ENCODE assay signal across 26 mouse cellular contexts in the genomic region with DNA sequence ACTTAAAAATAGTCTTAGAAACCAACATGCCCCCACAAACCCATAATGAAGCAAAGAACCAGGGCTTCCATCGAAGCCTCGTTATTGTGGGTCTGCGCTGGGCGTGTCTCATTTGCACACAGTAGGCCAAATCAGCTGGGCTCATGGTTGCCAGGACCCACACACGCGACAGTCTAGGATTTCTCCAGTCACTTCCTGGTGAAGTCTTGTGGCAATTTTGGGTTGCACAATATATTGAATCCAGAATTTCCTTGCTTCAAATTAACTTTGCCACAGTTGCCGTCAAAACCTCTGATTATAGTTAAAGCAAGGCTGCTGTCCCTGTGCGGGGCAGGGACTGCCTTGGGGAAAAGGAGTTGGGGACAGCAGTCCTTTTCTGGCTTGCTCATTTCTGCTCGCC. TPM values are rescaled to one million over a fixed set of nuclear protein-coding genes. Genes with fewer than 3 reads are reported as not detected.
A peak's percentile ranks its signal among the peaks of the same experiment; 100 is the strongest.
DNase-seq lines count a peak whose midpoint lies in the region; ATAC-seq and TF ChIP-seq lines count a peak whose summit lies in the region.
"Had no signal": no experiment of that assay in that cellular context is flagged by ENCODE, and none has a peak within 500 bp of the region (broad histone marks: within the 10 kb centered on the region; RNA-seq: fewer than 3 reads in every experiment).

No protein-coding gene starts in this region.

- peaks cover 40% of the 10 kb centered on the region for H3K4me1 ChIP-seq in limb, embryonic 12.5 days (replicated peaks)
- peaks cover 30% of the 10 kb centered on the region for H3K4me1 ChIP-seq in limb, embryonic 10.5 days
- peaks cover 10% of the 10 kb centered on the region for H3K4me1 ChIP-seq in ES-Bruce4 (ENCODE audit: control insufficient read depth, insufficient read depth, low read length)
- H3K4me1 ChIP-seq in limb, embryonic 13.5 days = peaks cover 38% of the 10 kb centered on the region
- 0 out of 2 replicates have a peak, but pooled peaks cover 6% of the 10 kb centered on the region for H3K4me1 ChIP-seq in hindbrain, embryonic 14.5 days (replicated peaks; ENCODE audit: control insufficient read depth, insufficient read depth, low read length)

- no peak overlapping the region for H3K9ac ChIP-seq in limb, embryonic 12.5 days (replicated peaks)
- H3K9ac ChIP-seq in ES-Bruce4 (ENCODE audit: low read depth, poor library complexity, severe bottlenecking) = no peak overlapping the region
- H3K9ac ChIP-seq in limb, embryonic 13.5 days = no peak overlapping the region
- H3K9ac ChIP-seq in hindbrain, embryonic 14.5 days = no peak overlapping the region
- H3K9ac ChIP-seq: heart, embryonic 13.5 days; hindbrain, embryonic 15.5 days; intestine, embryonic 15.5 days had no signal

- no peaks in the 10 kb centered on the region for H3K27me3 ChIP-seq in limb, embryonic 12.5 days
- no peaks in the 10 kb centered on the region for H3K27me3 ChIP-seq in limb, embryonic 10.5 days (ENCODE audit: low read depth, poor library complexity, severe bottlenecking)
- H3K27me3 ChIP-seq in ES-Bruce4 (ENCODE audit: control insufficient read depth, insufficient read depth, low read length, poor library complexity, severe bottlenecking) = no peaks in the 10 kb centered on the region
- no peaks in the 10 kb centered on the region for H3K27me3 ChIP-seq in limb, embryonic 13.5 days
- no peaks in the 10 kb centered on the region for H3K27me3 ChIP-seq in hindbrain, embryonic 14.5 days (ENCODE audit: control insufficient read depth, insufficient read depth, low read length)
- H3K27me3 ChIP-seq: CH12.LX; heart, embryonic 13.5 days; hindbrain, embryonic 15.5 days; intestine, embryonic 15.5 days; Patski had no signal

- no peaks in the 10 kb centered on the region for H3K36me3 ChIP-seq in limb, embryonic 12.5 days
- no peaks in the 10 kb centered on the region for H3K36me3 ChIP-seq in limb, embryonic 10.5 days
- H3K36me3 ChIP-seq in ES-Bruce4 (ENCODE audit: control insufficient read depth, insufficient read depth, low read length, poor library complexity, severe bottlenecking) = peaks cover 12% of the 10 kb centered on the region
- H3K36me3 ChIP-seq in limb, embryonic 13.5 days = peaks cover 14% of the 10 kb centered on the region
- no peaks in the 10 kb centered on the region for H3K36me3 ChIP-seq in hindbrain, embryonic 14.5 days (replicated peaks; ENCODE audit: control insufficient read depth, insufficient read depth)
- H3K36me3 ChIP-seq: hindbrain, embryonic 15.5 days; intestine, embryonic 15.5 days had no signal

- no peak for DNase-seq in limb, embryonic 10.5 days (ENCODE audit: low spot score)
- DNase-seq in adipocyte (ENCODE audit: low spot score) = peak; percentile 90
- no peak for DNase-seq in ovary, postnatal 10 days (ENCODE audit: low spot score)
- DNase-seq in kidney, postnatal 14 days = no peak
- no peak for DNase-seq in hindbrain, embryonic 14.5 days (ENCODE audit: low spot score)
- DNase-seq: adrenal gland, postnatal 10 days; adrenal gland, postnatal 36 days; B cell, adult 2 months; cerebellum, adult 2 months; cerebellum, adult 9-11 months; cerebellum, postnatal 25 days; gastrocnemius, postnatal 25 days; heart, adult 2 months; heart, postnatal 14 days; heart, postnatal 4 days; kidney, adult 11 months had no signal

- 75% methylated on average over 9 of the region's 9 CpGs for WGBS in limb, embryonic 12.5 days
- WGBS in limb, embryonic 10.5 days = 86% methylated on average over 9 of the region's 9 CpGs
- 71% methylated on average over 9 of the region's 9 CpGs for WGBS in limb, embryonic 13.5 days
- 88% methylated on average over 9 of the region's 9 CpGs for WGBS in hindbrain, embryonic 14.5 days

- H3K4me3 ChIP-seq in limb, embryonic 12.5 days (replicated peaks) = no peak overlapping the region
- no peak overlapping the region for H3K4me3 ChIP-seq in limb, embryonic 10.5 days
- no peak overlapping the region for H3K4me3 ChIP-seq in ES-Bruce4 (ENCODE audit: low read depth, low read length)
- H3K4me3 ChIP-seq in limb, embryonic 13.5 days = no peak overlapping the region
- H3K4me3 ChIP-seq in hindbrain, embryonic 14.5 days (replicated peaks; ENCODE audit: low read length) = no peak overlapping the region
- H3K4me3 ChIP-seq: heart, adult 2 months; heart, embryonic 10.5 days; heart, embryonic 13.5 days; hindbrain, embryonic 15.5 days; intestine, embryonic 15.5 days had no signal

- TF ChIP-seq CTCF in ES-Bruce4 (IDR thresholded peaks at IDR 0.05; ENCODE audit: low read depth, low read length) = no peak

- H3K27ac ChIP-seq in limb, embryonic 12.5 days = peak overlapping the region; percentile 12; the same call in 1 of the 2 replicates
- no peak overlapping the region; the same call in 1 of the 2 replicates for H3K27ac ChIP-seq in limb, embryonic 10.5 days
- H3K27ac ChIP-seq in ES-Bruce4 (ENCODE audit: insufficient read depth, low read length) = peak overlapping the region; percentile 58
- peak overlapping the region; percentile 6; the same call in 1 of the 2 replicates for H3K27ac ChIP-seq in limb, embryonic 13.5 days
- no peak overlapping the region for H3K27ac ChIP-seq in hindbrain, embryonic 14.5 days
- H3K27ac ChIP-seq: heart, adult 2 months; heart, embryonic 10.5 days; heart, embryonic 13.5 days; hindbrain, embryonic 15.5 days; intestine, embryonic 15.5 days had no signal

- no peak overlapping the region for H3K4me2 ChIP-seq in limb, embryonic 12.5 days
- H3K4me2 ChIP-seq in limb, embryonic 13.5 days (replicated peaks) = no peak overlapping the region
- no peak overlapping the region for H3K4me2 ChIP-seq in hindbrain, embryonic 14.5 days (replicated peaks)
- H3K4me2 ChIP-seq: heart, embryonic 13.5 days; hindbrain, embryonic 15.5 days; intestine, embryonic 15.5 days had no signal

- TF ChIP-seq EP300 in ES-Bruce4 (IDR thresholded peaks at IDR 0.05; ENCODE audit: insufficient read depth, low read depth, low read length) = no peak

- H3K9me3 ChIP-seq in limb, embryonic 12.5 days = no peaks in the 10 kb centered on the region
- no peaks in the 10 kb centered on the region for H3K9me3 ChIP-seq in limb, embryonic 10.5 days (replicated peaks)
- peaks cover 5% of the 10 kb centered on the region for H3K9me3 ChIP-seq in ES-Bruce4 (replicated peaks; ENCODE audit: control insufficient read depth, insufficient read depth, low read length, poor library complexity, severe bottlenecking)
- H3K9me3 ChIP-seq in limb, embryonic 13.5 days = no peaks in the 10 kb centered on the region
- H3K9me3 ChIP-seq in hindbrain, embryonic 14.5 days (ENCODE audit: control insufficient read depth, low read length) = no peaks in the 10 kb centered on the region
- H3K9me3 ChIP-seq: heart, embryonic 10.5 days; heart, embryonic 13.5 days; hindbrain, embryonic 15.5 days; intestine, embryonic 15.5 days had no signal

- no peak for ATAC-seq in limb, embryonic 12.5 days (ENCODE audit: insufficient number of reproducible peaks, insufficient read depth, low FRiP score, low TSS enrichment, low read depth)
- ATAC-seq in limb, embryonic 13.5 days (ENCODE audit: low FRiP score, low read depth) = no peak
- ATAC-seq in hindbrain, embryonic 14.5 days (ENCODE audit: low FRiP score) = no peak
- ATAC-seq: forebrain, embryonic 14.5 days; intestine, embryonic 15.5 days; Patski had no signal

- TF ChIP-seq POLR2A in ES-Bruce4 (IDR thresholded peaks at IDR 0.05; ENCODE audit: insufficient read depth, low read length) = no peak

RNA-seq across cellular contexts. Expression of gene Cd9, which starts 39.9 kb away (rescaled TPM):
- 65.5 and 71.0 TPM in 2 replicates for polyA plus RNA-seq in limb, embryonic 12.5 days (2016; fragmentation: Nextera tagmentation; extraction: Ambion mirVana)
- 22.5 and 33.2 TPM in 2 replicates for polyA plus RNA-seq in limb, embryonic 10.5 days (2016; fragmentation: Nextera tagmentation; extraction: Ambion mirVana)
- 417 and 439 TPM in 2 replicates for polyA plus RNA-seq in ES-Bruce4 (2011; ENCODE audit: insufficient read depth, insufficient read length, low read depth, missing spikeins)
- polyA plus RNA-seq in limb, embryonic 13.5 days (2015; fragmentation: Nextera tagmentation; extraction: Ambion mirVana) = 157 and 174 TPM in 2 replicates
- 93.6 and 110 TPM in 2 replicates for polyA plus RNA-seq in hindbrain, embryonic 14.5 days (2014; fragmentation: Nextera tagmentation; extraction: Ambion mirVana)

Comparison
In these comparisons a context has a peak if more than half of its experiments do, and no peak if none do; other contexts are left out.
1. H3K27ac ChIP-seq: peak in limb, embryonic 12.5 days (single experiment), ES-Bruce4 (single experiment) and limb, embryonic 13.5 days (single experiment); none in limb, embryonic 10.5 days (single experiment) and hindbrain, embryonic 14.5 days (single experiment).